Mouse (Mus musculus) ES-E14 (cell line): ENCODE measurements around the gene Emd. TPM values are rescaled to one million over a fixed set of nuclear protein-coding genes. Genes with fewer than 3 reads are reported as not detected.
A peak's percentile ranks its signal among the peaks of the same experiment; 100 is the strongest.

ENCODE experiments used
- DNase-seq: peaks from one replicate; pipeline ENCODE4 v3.0.0-alpha.2; 2013; ENCODE audit warnings: low read depth, low spot score
- H3K27ac ChIP-seq: 2 replicates; pipeline ENCODE4 v1.5.1; 2012; ENCODE audit warnings: low read depth, mild to moderate bottlenecking, low read length, moderate library complexity, mixed read lengths; ENCODE audit not compliant: poor library complexity, insufficient read depth, severe bottlenecking
- H3K36me3 ChIP-seq: 2 replicates; pipeline ENCODE4 v1.6.1; 2012; ENCODE audit warnings: mild to moderate bottlenecking, low read length, moderate library complexity, mixed read lengths; ENCODE audit not compliant: control insufficient read depth, poor library complexity, insufficient read depth, severe bottlenecking
- H3K4me1 ChIP-seq, 2 experiments: fragments of 150-350 bp in 1 of 2; sonication (generic) in 1 of 2; 2 replicates each; pipeline ENCODE4 v1.6.1; 2012; ENCODE audit warnings: low read length in 2 of 2, mild to moderate bottlenecking in 1 of 2, mixed read lengths in 1 of 2; ENCODE audit not compliant: control insufficient read depth in 2 of 2, insufficient read depth in 2 of 2, poor library complexity in 1 of 2
- H3K4me3 ChIP-seq, 2 experiments: fragments of 150-350 bp in 1 of 2; sonication (generic) in 1 of 2; 2 replicates each; pipeline ENCODE4 v1.5.1; 2012; ENCODE audit warnings: low read length in 2 of 2, low read depth in 1 of 2, mild to moderate bottlenecking in 1 of 2, mixed read lengths in 1 of 2; ENCODE audit not compliant: insufficient read depth in 1 of 2, poor library complexity in 1 of 2, severe bottlenecking in 1 of 2
- H3K9ac ChIP-seq: 2 replicates; pipeline ENCODE4 v1.6.1; 2012; ENCODE audit warnings: low read depth, mild to moderate bottlenecking, low read length, mixed read lengths; ENCODE audit not compliant: poor library complexity, insufficient read depth, severe bottlenecking
- H3K9me3 ChIP-seq: fragments of 150-350 bp; sonication (generic); 2 replicates; pipeline ENCODE4 v1.6.1; 2012; ENCODE audit warnings: low read depth, mild to moderate bottlenecking, low read length; ENCODE audit not compliant: control insufficient read depth, insufficient read depth
- CHD2 ChIP-seq: IDR thresholded peaks from 2 replicates; pipeline ENCODE4 v1.6.1; 2014; ENCODE audit warnings: mild to moderate bottlenecking, low read depth, low read length, inconsistent platforms
- HCFC1 ChIP-seq: IDR thresholded peaks from 2 replicates; pipeline ENCODE4 v1.6.1; 2012; ENCODE audit warnings: low read length, inconsistent platforms, borderline replicate concordance; ENCODE audit not compliant: insufficient read depth
- MAFK ChIP-seq: IDR thresholded peaks from 2 replicates; pipeline ENCODE4 v1.6.1; 2014; ENCODE audit warnings: mild to moderate bottlenecking, low read depth, low read length, inconsistent platforms; ENCODE audit not compliant: insufficient read depth
- ZC3H11A ChIP-seq: IDR thresholded peaks from 2 replicates; pipeline ENCODE4 v1.6.1; 2012; ENCODE audit warnings: low read depth, mild to moderate bottlenecking, inconsistent platforms, low read length, borderline replicate concordance
- ZNF384 ChIP-seq: IDR thresholded peaks from 2 replicates; pipeline ENCODE4 v1.6.1; 2012; ENCODE audit warnings: low read depth, low read length, inconsistent platforms
- in situ Hi-C, 2 experiments: fragments of 600-800 bp; cut with MboI; formaldehyde crosslinking; loops; one replicate each; pipeline ENCODE4 v1.15.1; 2025; ENCODE audit warnings: low sequenced_read_pairs in 2 of 2, inconsistent platforms in 1 of 2; ENCODE audit not compliant: unreplicated experiment in 2 of 2
- total RNA-seq: library from RNA; depleted of rRNA; stranded (reverse); fragments of 300-350 nt; gene quantifications from 2 replicates; pipeline ENCODE4 v1.2.3, GENCODE M21; 2012

Gene Emd
- total RNA-seq, 1 experiment = 59.0 TPM

GRCm38 (mm10) chrX:74277916-74278315 lies 23.4 kb downstream of the Emd start:
- Histone ChIP-seq H3K4me1 (no peaks in the 10 kb centered on the region), H3K9ac (no peak overlapping the region), H3K36me3 (peaks cover 3% of the 10 kb centered on the region), H3K4me3 (no peak overlapping the region), H3K27ac (no peak overlapping the region), H3K9me3 (no peaks in the 10 kb centered on the region)
- DNase-seq = no peak
- in situ Hi-C loops = no loop called here
- TF ChIP-seq MAFK (no peak), ZC3H11A (no peak), CHD2 (no peak), ZNF384 (no peak), HCFC1 (no peak)

- H3K9ac ChIP-seq = peak overlapping the region; percentile 50; the same call in 1 of the 2 replicates
- no peaks in the 10 kb centered on the region for H3K4me1 ChIP-seq
- no peaks in the 10 kb centered on the region for H3K36me3 ChIP-seq
- no peak for DNase-seq
- in situ Hi-C loops = no loop called here
- H3K27ac ChIP-seq = no peak overlapping the region
- H3K4me3 ChIP-seq = peak overlapping the region; percentile 83 to 93
- no peaks in the 10 kb centered on the region for H3K9me3 ChIP-seq
- no peak for TF ChIP-seq ZNF384
- no peak for TF ChIP-seq MAFK
- TF ChIP-seq HCFC1 = no peak
- no peak for TF ChIP-seq CHD2
- TF ChIP-seq ZC3H11A = no peak
Measured at GRCm38 (mm10) chrX:74281041-74281731, 26.7 kb downstream of the Emd start.

DNA sequence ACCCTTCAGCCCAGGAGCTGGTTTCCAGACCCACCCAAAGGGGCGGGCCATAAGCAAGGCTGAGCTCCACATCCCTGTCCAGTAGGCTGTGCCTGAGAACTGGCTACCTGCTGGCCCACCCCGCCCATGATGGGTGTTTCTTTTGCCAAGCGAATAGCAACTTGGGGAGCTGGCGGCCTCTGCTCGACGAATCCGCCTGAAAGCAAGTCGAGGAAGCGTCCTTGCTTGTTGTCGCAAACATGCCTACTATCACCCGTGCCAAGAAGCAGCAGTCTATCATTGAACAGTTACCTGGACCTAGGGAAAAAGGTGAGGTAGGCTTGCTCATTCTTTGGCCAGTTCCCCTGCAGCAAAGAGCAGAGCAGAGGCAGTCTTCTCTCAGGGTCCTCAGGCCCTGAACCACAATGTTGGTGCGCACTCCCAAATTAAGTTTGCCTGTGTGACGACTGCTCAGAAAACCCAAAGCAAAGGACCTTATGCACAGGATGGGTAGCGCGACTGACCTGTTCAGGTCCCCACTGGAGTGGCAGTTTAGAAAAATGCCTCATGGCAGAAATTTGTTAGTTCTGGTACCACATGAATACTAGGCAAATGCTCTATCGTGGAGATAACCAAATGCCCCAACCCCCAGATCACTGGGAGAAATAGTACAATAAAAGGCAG lies 27.4 kb downstream of the Emd start, which contains the start of the genes Taz and Dnase1l1:
Gene Taz, plus strand, starts transcription at position 181 of the 663 bp plus-strand sequence.
Gene Dnase1l1, minus strand, starts transcription at position 606 of the 663 bp plus-strand sequence.
- Histone ChIP-seq H3K27ac (0 out of 2 replicates have a peak within 1 kb of the TSS, but pooled peaks have one; percentile 48), H3K4me3 (peak within 1 kb of the TSS; percentile 83 to 93), H3K9me3 (no peaks in the 10 kb centered on the region), H3K9ac (peak within 1 kb of the TSS; percentile 80), H3K36me3 (no peaks in the 10 kb centered on the region), H3K4me1 (no peaks in the 10 kb centered on the region)
- TF ChIP-seq CHD2 (no peak), ZC3H11A (no peak), MAFK (no peak), ZNF384 (no peak), HCFC1 (no peak)
- no peak for DNase-seq
- in situ Hi-C loops = no loop called here

GRCm38 (mm10) chrX:74282395-74283091 lies 28.1 kb downstream of the Emd start:
- Histone ChIP-seq H3K4me3 (peak overlapping the region; percentile 83 to 93), H3K27ac (no peak overlapping the region), H3K9me3 (no peaks in the 10 kb centered on the region), H3K4me1 (no peaks in the 10 kb centered on the region), H3K36me3 (no peaks in the 10 kb centered on the region), H3K9ac (peak overlapping the region; percentile 80)
- no peak for TF ChIP-seq HCFC1
- no peak for TF ChIP-seq ZNF384
- in situ Hi-C loops = no loop called here
- no peak for DNase-seq
